Mouse (Mus musculus) MEL (cell line): ENCODE data around the gene Mmel1. TPM values are rescaled to one million over a fixed set of nuclear protein-coding genes. Genes with fewer than 3 reads are reported as not detected.

Source experiments
- DNase-seq: peaks from one replicate; pipeline ENCODE4 v3.0.0; 2011; ENCODE audit warnings: low read depth, low spot score
- H3K27ac ChIP-seq: 2 replicates; pipeline ENCODE4 v1.5.1; 2012; ENCODE audit warnings: low read depth, mild to moderate bottlenecking, control low read depth, low read length, moderate library complexity; ENCODE audit not compliant: control insufficient read depth
- H3K27me3 ChIP-seq, 2 experiments: fragments of 150-350 bp in 1 of 2; sonication (generic) in 1 of 2; 2 replicates each; pipeline ENCODE4 v1.6.1; 2012; ENCODE audit warnings: low read length in 2 of 2, mild to moderate bottlenecking in 2 of 2, improper control_type of control experiment in 1 of 2, moderate library complexity in 1 of 2; ENCODE audit not compliant: insufficient read depth in 2 of 2, control insufficient read depth in 1 of 2
- H3K36me3 ChIP-seq, 2 experiments: 2 replicates each; pipeline ENCODE4 v1.6.1; 2012 to 2014; ENCODE audit warnings: low read length in 2 of 2, improper control_type of control experiment in 1 of 2, inconsistent platforms in 1 of 2, mild to moderate bottlenecking in 1 of 2; ENCODE audit not compliant: insufficient read depth in 2 of 2, control insufficient read depth in 1 of 2
- H3K4me1 ChIP-seq, 2 experiments: fragments of 150-350 bp in 1 of 2; sonication (generic) in 1 of 2; 2 replicates each; pipeline ENCODE4 v1.6.1; 2012; ENCODE audit warnings: low read length in 2 of 2, improper control_type of control experiment in 1 of 2, mild to moderate bottlenecking in 1 of 2; ENCODE audit not compliant: insufficient read depth in 2 of 2, control insufficient read depth in 1 of 2
- H3K4me3 ChIP-seq, 2 experiments: fragments of 150-350 bp in 1 of 2; sonication (generic) in 1 of 2; 2 replicates each; pipeline ENCODE4 v1.5.1; 2012; ENCODE audit warnings: low read depth in 2 of 2, low read length in 2 of 2, mild to moderate bottlenecking in 2 of 2, moderate library complexity in 2 of 2, control low read depth in 1 of 2, improper control_type of control experiment in 1 of 2; ENCODE audit not compliant: control insufficient read depth in 1 of 2, insufficient read depth in 1 of 2
- H3K79me2 ChIP-seq: 2 replicates; pipeline ENCODE4 v1.6.1; 2012; ENCODE audit warnings: mild to moderate bottlenecking, low read length, moderate library complexity; ENCODE audit not compliant: control insufficient read depth, poor library complexity, insufficient read depth
- H3K9ac ChIP-seq: 2 replicates; pipeline ENCODE4 v1.6.1; 2012; ENCODE audit warnings: low read depth, mild to moderate bottlenecking, control low read depth, low read length, moderate library complexity; ENCODE audit not compliant: control insufficient read depth, poor library complexity, severe bottlenecking
- H3K9me3 ChIP-seq: fragments of 150-350 bp; sonication (generic); replicated peaks from 2 replicates; pipeline ENCODE4 v1.6.1; 2012; ENCODE audit warnings: mild to moderate bottlenecking, low read length, improper control_type of control experiment, moderate library complexity; ENCODE audit not compliant: insufficient read depth
- BHLHE40 ChIP-seq: IDR thresholded peaks from 2 replicates; pipeline ENCODE4 v1.6.1; 2012; ENCODE audit warnings: low read depth, mild to moderate bottlenecking, inconsistent platforms, low read length, improper control_type of control experiment, borderline replicate concordance
- CHD2 ChIP-seq: IDR thresholded peaks from 2 replicates; pipeline ENCODE4 v1.6.1; 2011; ENCODE audit warnings: low read length, improper control_type of control experiment
- CTCF ChIP-seq, 3 experiments: IDR thresholded peaks in 2 of 3; conservative IDR thresholded peaks in 1 of 3; 2 replicates each; pipeline ENCODE4 v1.5.1; 2011 to 2012; ENCODE audit warnings: low read length in 3 of 3, low read depth in 2 of 3, mild to moderate bottlenecking in 2 of 3, improper control_type of control experiment in 1 of 3, inconsistent platforms in 1 of 3, mixed read lengths in 1 of 3, moderate library complexity in 1 of 3; ENCODE audit not compliant: control insufficient read depth in 1 of 3, insufficient read depth in 1 of 3, poor library complexity in 1 of 3, severe bottlenecking in 1 of 3
- E2F4 ChIP-seq: IDR thresholded peaks from 2 replicates; pipeline ENCODE4 v1.6.1; 2011; ENCODE audit warnings: low read depth, low read length, improper control_type of control experiment, borderline replicate concordance
- ELF1 ChIP-seq: IDR thresholded peaks from 2 replicates; pipeline ENCODE4 v1.6.1; 2014; ENCODE audit warnings: low read depth, mild to moderate bottlenecking, inconsistent platforms, low read length, improper control_type of control experiment, moderate library complexity
- HCFC1 ChIP-seq: IDR thresholded peaks from 2 replicates; pipeline ENCODE4 v1.6.1; 2012; ENCODE audit warnings: low read depth, mild to moderate bottlenecking, inconsistent platforms, low read length, improper control_type of control experiment, moderate library complexity
- MAZ ChIP-seq: IDR thresholded peaks from 2 replicates; pipeline ENCODE4 v1.6.1; 2012; ENCODE audit warnings: low read depth, mild to moderate bottlenecking, inconsistent platforms, low read length, improper control_type of control experiment
- MYB ChIP-seq: IDR thresholded peaks from 2 replicates; pipeline ENCODE4 v1.6.1; 2011; ENCODE audit warnings: mild to moderate bottlenecking, low read depth, low read length, improper control_type of control experiment
- MYC ChIP-seq: IDR thresholded peaks from 2 replicates; pipeline ENCODE4 v1.6.1; 2011; ENCODE audit warnings: low read depth, mild to moderate bottlenecking, low read length, improper control_type of control experiment, moderate library complexity
- NELFE ChIP-seq: IDR thresholded peaks from 2 replicates; pipeline ENCODE4 v1.6.1; 2011; ENCODE audit warnings: low read depth, low read length, improper control_type of control experiment
- POLR2A ChIP-seq, 2 experiments: IDR thresholded peaks; 2 replicates each; pipeline ENCODE4 v1.6.1; 2011 to 2012; ENCODE audit warnings: low read length in 2 of 2, mild to moderate bottlenecking in 2 of 2, control low read depth in 1 of 2, improper control_type of control experiment in 1 of 2, low read depth in 1 of 2, moderate library complexity in 1 of 2; ENCODE audit not compliant: control insufficient read depth in 1 of 2, insufficient read depth in 1 of 2, poor library complexity in 1 of 2
- POLR2AphosphoS5 ChIP-seq: IDR thresholded peaks from 2 replicates; pipeline ENCODE4 v1.6.1; 2012; ENCODE audit warnings: low read depth, borderline replicate concordance, mild to moderate bottlenecking, inconsistent platforms, low read length, moderate library complexity, mixed read lengths
- RAD21 ChIP-seq: IDR thresholded peaks from 2 replicates; pipeline ENCODE4 v1.6.1; 2011; ENCODE audit warnings: mild to moderate bottlenecking, low read depth, low read length, improper control_type of control experiment
- SIN3A ChIP-seq: IDR thresholded peaks from 2 replicates; pipeline ENCODE4 v1.6.1; 2012; ENCODE audit warnings: low read length, improper control_type of control experiment, inconsistent platforms
- SMC3 ChIP-seq: IDR thresholded peaks from 2 replicates; pipeline ENCODE4 v1.6.1; 2011; ENCODE audit warnings: low read depth, low read length, improper control_type of control experiment
- TBP ChIP-seq: IDR thresholded peaks from 2 replicates; pipeline ENCODE4 v1.8.0; 2011; ENCODE audit warnings: low read depth, low read length, improper control_type of control experiment
- USF2 ChIP-seq, 2 experiments: IDR thresholded peaks; 2 replicates each; pipeline ENCODE4 v1.6.1; 2011 to 2012; ENCODE audit warnings: improper control_type of control experiment in 2 of 2, low read length in 2 of 2, borderline replicate concordance in 1 of 2, inconsistent platforms in 1 of 2, low read depth in 1 of 2, mild to moderate bottlenecking in 1 of 2; ENCODE audit not compliant: insufficient read depth in 1 of 2
- ZC3H11A ChIP-seq: IDR thresholded peaks from 2 replicates; pipeline ENCODE4 v1.6.1; 2012; ENCODE audit warnings: low read depth, mild to moderate bottlenecking, inconsistent platforms, low read length, improper control_type of control experiment
- polyA plus RNA-seq, 2 experiments: library from polyadenylated mRNA; stranded (reverse) in 1 of 2; unstranded in 1 of 2; fragments of >175 nt in 1 of 2; fragments of >200 nt in 1 of 2; gene quantifications; 2 replicates each; pipeline versions ENCODE4 v1.2.1 to v1.2.4; 2012; ENCODE audit warnings: low replicate concordance in 2 of 2, low read depth in 1 of 2; ENCODE audit not compliant: insufficient read length in 2 of 2, insufficient read depth in 1 of 2, missing spikeins in 1 of 2
- total RNA-seq: library from RNA; depleted of rRNA; stranded (reverse); fragments of 300-350 nt; gene quantifications from 2 replicates; pipeline ENCODE4 v1.2.3, GENCODE M21; 2012

The Mmel1 gene
- total and polyA plus RNA-seq, 3 experiments, result 0.07 to 0.08 TPM; not detected in 1

DNA sequence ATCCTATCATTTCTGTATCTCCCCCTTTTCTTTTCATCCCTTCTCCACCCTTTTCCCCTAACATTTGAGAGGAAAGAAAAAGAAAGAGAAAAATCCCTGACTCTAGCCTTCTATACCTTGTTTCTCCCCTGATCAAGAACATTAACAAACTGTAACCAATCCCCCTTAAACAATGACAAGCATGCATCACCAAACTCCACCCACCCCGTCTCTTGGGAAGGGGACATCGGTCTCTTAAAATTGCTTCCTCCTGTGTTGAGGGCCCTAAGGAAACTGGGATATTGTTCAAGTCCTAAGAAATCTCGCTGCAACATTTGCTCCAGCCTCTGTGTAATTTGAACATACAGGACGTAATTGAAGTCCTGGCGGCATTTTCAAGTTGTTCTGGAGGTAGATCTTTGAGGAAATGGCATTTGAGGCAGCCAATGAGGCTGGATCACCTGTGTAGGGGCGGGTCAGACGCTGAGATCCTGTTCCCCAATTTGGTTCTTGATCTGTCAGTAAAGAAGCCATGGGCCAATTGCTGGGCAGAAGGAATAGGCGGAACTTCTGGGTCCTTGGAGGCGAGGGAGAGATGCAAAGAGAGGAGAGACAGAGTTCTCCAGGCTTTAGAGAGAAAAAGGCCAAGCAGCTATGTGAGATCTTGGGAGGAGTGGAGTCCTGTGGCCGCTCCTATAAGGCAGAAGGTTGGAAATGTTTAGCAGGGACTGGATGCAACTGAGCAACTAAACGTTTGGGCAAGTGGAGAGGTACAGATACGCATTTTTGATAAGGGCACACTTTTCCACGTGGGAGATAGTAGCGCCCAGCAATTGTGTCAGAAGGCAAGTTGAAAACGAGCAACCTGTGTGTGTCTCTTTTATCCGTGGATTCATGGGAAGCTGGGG, 35.0 kb downstream of the Mmel1 start (continued):
- TF ChIP-seq MYC, result peak; percentile 87
- peak; percentile 64; the same call in 1 of the 2 replicates for TF ChIP-seq NELFE
- peak; percentile 64 for TF ChIP-seq HCFC1
- TF ChIP-seq CHD2, result peak; percentile 84
- no peak for TF ChIP-seq ZC3H11A
- TF ChIP-seq POLR2A (IDR thresholded peaks at IDR 0.05; ENCODE audit: control insufficient read depth in 1 of 2, insufficient read depth in 1 of 2, low read depth in 1 of 2, low read length in 2 of 2, poor library complexity in 1 of 2), result peak; percentile 15 to 83; a peak in 3 of 4 replicates
- TF ChIP-seq POLR2AphosphoS5, result no peak
- TF ChIP-seq ELF1, result peak; percentile 79
- TF ChIP-seq E2F4, result peak; percentile 68; the same call in 1 of the 2 replicates

DNA sequence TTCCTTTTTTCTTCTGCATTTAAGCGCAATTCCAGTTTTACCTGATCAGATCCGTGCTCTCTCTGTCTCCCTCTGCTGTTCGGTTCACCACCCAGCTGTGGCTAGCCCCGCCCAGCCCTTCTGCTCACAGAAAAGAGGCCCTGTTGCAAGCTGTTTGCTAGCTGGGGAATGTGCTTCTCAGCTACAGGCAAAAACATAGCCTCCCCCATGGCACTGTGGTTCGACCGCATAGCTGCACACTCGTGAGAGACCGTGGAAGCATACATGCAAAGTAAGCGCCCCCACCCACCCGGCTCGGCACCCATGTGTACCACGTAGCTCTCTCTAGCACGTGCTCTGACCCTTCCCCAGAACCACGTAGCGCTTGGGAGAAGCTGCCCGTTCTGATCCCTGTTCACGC, 38.4 kb downstream of the Mmel1 start:
- H3K79me2 ChIP-seq, result 0 out of 2 replicates have a peak, but pooled peaks cover 1% of the 10 kb centered on the region
- H3K4me3 ChIP-seq, result no peak overlapping the region
- peak; percentile 84 for DNase-seq
- H3K4me1 ChIP-seq, result peaks cover 16 to 31% of the 10 kb centered on the region in 2 experiments
- TF ChIP-seq BHLHE40 (no peak), MYB (no peak), USF2 (IDR thresholded peaks at IDR 0.05; ENCODE audit: borderline replicate concordance in 1 of 2, insufficient read depth in 1 of 2, low read depth in 1 of 2, low read length in 2 of 2) (no peak), SIN3A (peak; percentile 51), RAD21 (peak; percentile 27), CTCF (IDR thresholded peaks at IDR 0.05 in 2 of 3, conservative IDR thresholded peaks at IDR 0.05 in 1 of 3; ENCODE audit: control insufficient read depth in 1 of 3, insufficient read depth in 1 of 3, low read depth in 2 of 3, low read length in 3 of 3, poor library complexity in 1 of 3, severe bottlenecking in 1 of 3) (peak; percentile 65 to 81 (median 80)), TBP (no peak), HCFC1 (0 out of 2 replicates have a peak, but pooled peaks have one; percentile 41), MAZ (no peak), SMC3 (peak; percentile 64), ZC3H11A (0 out of 2 replicates have a peak, but pooled peaks have one; percentile 17)
- TF ChIP-seq, all 39 proteins: peak for 6
- H3K27ac ChIP-seq, result no peak overlapping the region
- no peaks in the 10 kb centered on the region for H3K27me3 ChIP-seq
- H3K36me3 ChIP-seq, result peaks cover 0 to 19% of the 10 kb centered on the region in 2 experiments; a peak in 2 of 4 replicates
- H3K9me3 ChIP-seq, result no peaks in the 10 kb centered on the region
- no peak overlapping the region for H3K9ac ChIP-seq
